Mouse (Mus musculus): ENCODE results near the gene Olfr923.
"Not testable (repeated sequence)": the region's sequence is repeated elsewhere in the genome, so short reads cannot be mapped to it uniquely, and the experiment has no call there.

GRCm38 (mm10) chr9:38874880-38875279, 48.5 kb downstream of the Olfr923 start:
- TF ChIP-seq CTCF (conservative IDR thresholded peaks at IDR 0.05; ENCODE audit: insufficient read depth, insufficient read length, low read depth, low read length); POLR2A (IDR thresholded peaks at IDR 0.05; ENCODE audit: low read depth, low read length): not testable (repeated sequence)
